ENCODE assay signal across 15 mouse cellular contexts in the genomic region with DNA sequence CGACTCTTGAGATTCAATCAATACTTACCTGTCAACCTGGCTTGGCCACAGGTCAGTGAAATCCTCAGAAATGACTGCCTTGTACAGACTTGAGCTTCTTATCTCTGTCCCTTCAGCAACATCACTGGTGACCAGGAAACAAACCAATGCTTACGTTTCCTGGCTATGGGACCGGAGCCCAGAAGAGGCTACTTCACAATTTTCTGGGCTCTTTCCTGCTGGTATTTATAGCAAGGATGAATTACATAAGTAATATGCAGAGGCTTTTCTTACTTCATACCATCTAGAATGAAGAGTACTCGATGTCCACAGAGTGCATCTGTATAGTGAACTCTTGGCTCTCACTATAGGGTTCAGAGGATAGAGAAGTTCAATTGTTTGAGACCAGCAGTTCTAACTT.
A peak's percentile ranks its signal among the peaks of the same experiment; 100 is the strongest.
DNase-seq lines count a peak whose midpoint lies in the region; ATAC-seq and TF ChIP-seq lines count a peak whose summit lies in the region.
"Had no signal": no experiment of that assay in that cellular context is flagged by ENCODE, and none has a peak within 500 bp of the region (broad histone marks: within the 10 kb centered on the region; RNA-seq: fewer than 3 reads in every experiment).

No protein-coding gene starts in this region.

- no peaks in the 10 kb centered on the region for H3K9me3 ChIP-seq in heart, embryonic 15.5 days (replicated peaks)
- no peaks in the 10 kb centered on the region for H3K9me3 ChIP-seq in midbrain, embryonic 10.5 days (replicated peaks)
- H3K9me3 ChIP-seq: limb, embryonic 15.5 days had no signal

- H3K9ac ChIP-seq in heart, embryonic 15.5 days = no peak overlapping the region
- H3K9ac ChIP-seq: limb, embryonic 15.5 days had no signal

- no peak for TF ChIP-seq POLR2A in lung, adult 2 months (IDR thresholded peaks at IDR 0.05; ENCODE audit: borderline replicate concordance, extremely low read depth, low read depth, low read length)
- no peak for TF ChIP-seq POLR2A in small intestine, adult 2 months (IDR thresholded peaks at IDR 0.05; ENCODE audit: low read depth, low read length)

- no peak overlapping the region for H3K4me2 ChIP-seq in heart, embryonic 15.5 days
- H3K4me2 ChIP-seq: limb, embryonic 15.5 days had no signal

- ATAC-seq in frontal cortex, adult (ENCODE audit: low TSS enrichment) = peak; percentile 60
- ATAC-seq in heart, embryonic 15.5 days (replicated peaks; ENCODE audit: insufficient number of reproducible peaks, insufficient read depth, low FRiP score, low read depth) = no peak
- ATAC-seq: inflammation-experienced regulatory T-cells, adult 6 months had no signal

- DNase-seq in frontal cortex, postnatal 25 days (ENCODE audit: low spot score in 2 of 2) = no peak
- peak; percentile 40 to 60 for DNase-seq in lung, adult 18-20 months
- no peak for DNase-seq in lung, adult 2 months
- DNase-seq in midbrain, embryonic 10.5 days (ENCODE audit: low spot score) = no peak
- no peak for DNase-seq in thymus, postnatal 0 days (ENCODE audit: low spot score)
- DNase-seq: gastrocnemius, postnatal 36 days; kidney, postnatal 25 days; thymus, postnatal 36 days had no signal

- peaks cover 18% of the 10 kb centered on the region for H3K36me3 ChIP-seq in heart, embryonic 15.5 days
- H3K36me3 ChIP-seq in small intestine, adult 2 months (ENCODE audit: control insufficient read depth, insufficient read depth, low read length) = peaks cover 27% of the 10 kb centered on the region
- peaks cover 12% of the 10 kb centered on the region for H3K36me3 ChIP-seq in midbrain, embryonic 10.5 days

- TF ChIP-seq CTCF in lung, adult 2 months (IDR thresholded peaks at IDR 0.05; ENCODE audit: insufficient read depth, low read length) = no peak
- no peak for TF ChIP-seq CTCF in small intestine, adult 2 months (IDR thresholded peaks at IDR 0.05; ENCODE audit: extremely low read depth, insufficient read length, insufficient replicate concordance, low read depth, low read length)

- peak overlapping the region; percentile 41 for H3K27ac ChIP-seq in heart, embryonic 15.5 days
- H3K27ac ChIP-seq in small intestine, adult 2 months (ENCODE audit: insufficient read depth, low read depth, low read length) = peak overlapping the region; percentile 18; the same call in 1 of the 2 replicates
- H3K27ac ChIP-seq in midbrain, embryonic 10.5 days (replicated peaks) = no peak overlapping the region
- H3K27ac ChIP-seq: embryonic facial prominence, embryonic 10.5 days; forebrain, embryonic 10.5 days; limb, embryonic 15.5 days had no signal

- peaks cover 17% of the 10 kb centered on the region for H3K4me1 ChIP-seq in lung, adult 2 months (ENCODE audit: control insufficient read depth, insufficient read depth, low read length)
- H3K4me1 ChIP-seq in heart, embryonic 15.5 days (replicated peaks) = peaks cover 31% of the 10 kb centered on the region
- H3K4me1 ChIP-seq in small intestine, adult 2 months (ENCODE audit: control insufficient read depth, insufficient read depth, insufficient read length, low read length) = no peaks in the 10 kb centered on the region
- peaks cover 18% of the 10 kb centered on the region for H3K4me1 ChIP-seq in midbrain, embryonic 10.5 days

- 16% methylated on average over 4 of the region's 4 CpGs for WGBS in lung, adult 2 months
- WGBS in heart, embryonic 15.5 days = 29% methylated on average over 4 of the region's 4 CpGs
- WGBS in small intestine, adult 2 months = 26% methylated on average over 4 of the region's 4 CpGs
- 89% methylated on average over 4 of the region's 4 CpGs for WGBS in midbrain, embryonic 10.5 days

- H3K27me3 ChIP-seq in heart, embryonic 15.5 days = no peaks in the 10 kb centered on the region
- H3K27me3 ChIP-seq in small intestine, adult 2 months (ENCODE audit: control insufficient read depth, insufficient read depth, low read length) = no peaks in the 10 kb centered on the region
- peaks cover 14% of the 10 kb centered on the region for H3K27me3 ChIP-seq in midbrain, embryonic 10.5 days (ENCODE audit: low read depth, poor library complexity, severe bottlenecking)
- H3K27me3 ChIP-seq: limb, embryonic 15.5 days had no signal

- no peak overlapping the region for H3K4me3 ChIP-seq in lung, adult 2 months (replicated peaks; ENCODE audit: extremely low read depth, low read depth, low read length)
- H3K4me3 ChIP-seq in heart, embryonic 15.5 days = no peak overlapping the region
- no peak overlapping the region for H3K4me3 ChIP-seq in small intestine, adult 2 months (ENCODE audit: low read depth, low read length)
- no peak overlapping the region for H3K4me3 ChIP-seq in midbrain, embryonic 10.5 days
- H3K4me3 ChIP-seq: embryonic facial prominence, embryonic 10.5 days; forebrain, embryonic 10.5 days; limb, embryonic 15.5 days had no signal

Comparison
In these comparisons a context has a peak if more than half of its experiments do, and no peak if none do; other contexts are left out.
1. DNase-seq: peak in lung, adult 18-20 months (2 of 2); none in frontal cortex, postnatal 25 days (0 of 2), lung, adult 2 months (single experiment), midbrain, embryonic 10.5 days (single experiment) and thymus, postnatal 0 days (single experiment).